Mouse (Mus musculus) neutrophil, adult 83 days (primary cell): Measurements from ENCODE around the gene Tmem246. TPM values are rescaled to one million over a fixed set of nuclear protein-coding genes. Genes with fewer than 3 reads are reported as not detected.

Experiments
- total RNA-seq, 2 experiments: library from RNA; stranded (reverse); gene quantifications; one replicate each; pipeline ENCODE4 v1.2.4; 2023

The Tmem246 gene
- under 1 TPM; 0.39 to 0.57 TPM for total RNA-seq

DNA sequence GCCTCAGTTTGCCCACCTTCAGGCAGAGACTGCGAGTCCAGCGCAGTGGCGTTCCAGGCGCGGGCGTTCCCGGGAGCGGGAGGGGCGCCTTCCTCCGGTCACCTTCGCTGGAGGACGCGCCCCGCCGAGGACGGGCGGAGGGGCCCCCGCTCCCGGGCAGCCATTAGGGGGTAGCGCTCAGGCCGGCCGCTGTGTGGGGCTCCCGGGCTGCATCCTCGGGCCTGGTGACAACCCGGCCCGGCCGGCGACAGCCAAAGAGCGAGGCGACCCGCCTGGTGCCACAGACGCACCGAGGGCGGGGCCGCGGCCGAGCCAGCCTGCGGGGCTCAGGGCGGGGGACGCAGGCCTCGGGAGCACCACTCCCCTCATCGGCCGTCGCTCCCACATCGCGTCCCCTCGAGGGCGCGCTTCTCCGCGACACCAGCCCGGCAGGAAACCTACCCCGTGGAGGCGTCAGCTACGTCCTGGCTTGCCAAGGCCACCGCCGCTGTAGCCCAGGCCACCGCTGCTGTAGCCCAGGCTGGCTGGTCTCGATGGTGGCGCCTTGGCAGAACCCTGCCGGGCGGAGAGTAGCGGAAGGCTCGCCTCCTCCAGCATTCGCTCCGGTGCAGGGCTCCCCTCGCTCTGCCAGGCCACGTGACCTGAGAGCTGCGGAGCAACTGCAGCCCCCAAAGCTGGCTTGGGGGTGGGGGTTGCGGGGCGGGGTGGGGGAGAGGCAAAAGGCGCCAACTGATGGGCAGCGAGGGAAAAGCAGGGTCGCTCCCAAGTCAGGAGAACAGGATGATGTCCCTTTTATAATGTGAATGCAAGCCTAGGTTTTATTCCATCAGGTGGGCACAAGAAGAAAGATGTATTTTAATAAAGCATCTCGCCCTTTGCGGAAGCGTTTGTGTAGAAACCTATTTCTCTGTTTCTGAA, at the start of gene Tmem246:
Tmem246 (minus strand) TSS at position 694 of the 918 bp plus-strand sequence.

DNA sequence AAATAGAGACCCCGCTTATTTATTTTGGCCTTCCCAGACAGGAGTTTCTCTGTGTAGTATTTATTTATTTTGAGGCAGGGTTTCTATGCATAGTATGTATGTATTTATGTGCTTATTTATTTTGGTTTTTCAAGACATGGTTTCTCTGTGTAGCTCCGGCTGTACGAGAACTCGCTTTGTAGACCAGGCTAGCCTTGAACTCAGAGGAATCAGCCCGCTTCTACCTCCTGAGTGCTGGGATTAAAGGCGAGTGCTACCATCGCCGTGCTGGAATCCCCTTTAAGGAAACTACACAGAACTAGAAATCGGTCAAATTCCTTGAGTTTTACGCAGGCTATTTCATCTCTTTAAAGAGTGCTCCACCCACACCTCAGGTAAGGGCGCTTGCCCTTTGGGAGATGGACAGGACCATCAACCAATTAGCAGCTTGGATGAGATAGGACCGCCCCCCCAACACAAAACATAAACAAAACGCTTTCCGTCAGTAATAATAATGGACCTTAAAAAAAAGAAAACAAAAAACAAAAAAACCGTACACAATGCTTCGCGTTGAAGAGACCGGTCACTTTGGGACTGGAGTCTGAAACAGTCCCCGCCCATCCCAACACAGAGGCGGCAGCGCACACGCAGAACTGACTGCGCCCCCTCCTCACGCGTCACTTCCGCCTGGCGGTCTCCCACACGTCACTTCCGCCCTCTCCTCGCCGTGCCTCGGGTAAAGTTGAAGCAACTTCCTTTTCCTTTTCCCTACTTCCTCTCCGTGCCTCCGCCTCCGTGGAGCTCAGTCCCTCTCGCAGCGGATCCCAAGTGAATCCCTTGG, 33.9 kb upstream of the Tmem246 start, which contains the start of gene Rnf20:
Rnf20 (plus strand) TSS at position 688 of the 820 bp plus-strand sequence.

DNA sequence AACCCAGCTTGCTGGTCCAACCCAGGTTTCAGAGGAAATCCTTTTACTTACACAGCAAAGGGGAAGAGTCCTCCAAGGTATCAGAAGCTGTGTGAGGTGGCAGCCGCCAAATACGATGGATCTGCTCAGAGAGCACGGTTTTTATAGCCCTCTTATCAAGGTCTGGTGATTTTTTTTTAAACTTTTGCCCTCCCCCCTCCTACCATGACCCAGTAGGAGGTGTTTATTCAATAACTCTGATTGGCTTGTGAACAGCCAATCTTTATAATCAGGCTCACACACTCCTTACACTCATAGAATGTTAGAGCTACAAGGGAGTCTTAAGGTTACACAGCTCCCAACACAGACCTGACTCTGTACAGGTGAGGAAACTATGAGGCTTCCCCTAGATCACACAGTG, 48.3 kb downstream of the Tmem246 start, which contains the start of gene Aldob:
Aldob (minus strand) TSS at position 164 of the 400 bp plus-strand sequence.

Other genes with a start within 250 kb of the Tmem246 start
- gene Acnat2, start 189.7 kb downstream of the Tmem246 start, total RNA-seq = not detected
- under 1 TPM in 1 of 2 experiments, not detected in 1; 0.22 TPM for gene Acnat1, start 124.0 kb downstream of the Tmem246 start, total RNA-seq
- gene Baat, start 91.3 kb downstream of the Tmem246 start, total RNA-seq = not detected
- 1 to 10 TPM; 5.6 to 7.0 TPM for gene Mrpl50, start 76.8 kb downstream of the Tmem246 start, total RNA-seq
- gene Zfp189, start 76.7 kb downstream of the Tmem246 start, total RNA-seq = 1 to 10 TPM; 1.8 to 2.8 TPM
- gene Aldob, start 48.3 kb downstream of the Tmem246 start, total RNA-seq = not detected
- gene Rnf20, start 34.1 kb upstream of the Tmem246 start, total RNA-seq = 10 to 100 TPM; 87.4 to 92.0 TPM
- gene Ppp3r2, start 84.1 kb upstream of the Tmem246 start, total RNA-seq = not detected
- not detected for gene Grin3a, start 247.9 kb upstream of the Tmem246 start, total RNA-seq